Comparison of ENCODE assay signal across 16 mouse cellular contexts in the genomic region with DNA sequence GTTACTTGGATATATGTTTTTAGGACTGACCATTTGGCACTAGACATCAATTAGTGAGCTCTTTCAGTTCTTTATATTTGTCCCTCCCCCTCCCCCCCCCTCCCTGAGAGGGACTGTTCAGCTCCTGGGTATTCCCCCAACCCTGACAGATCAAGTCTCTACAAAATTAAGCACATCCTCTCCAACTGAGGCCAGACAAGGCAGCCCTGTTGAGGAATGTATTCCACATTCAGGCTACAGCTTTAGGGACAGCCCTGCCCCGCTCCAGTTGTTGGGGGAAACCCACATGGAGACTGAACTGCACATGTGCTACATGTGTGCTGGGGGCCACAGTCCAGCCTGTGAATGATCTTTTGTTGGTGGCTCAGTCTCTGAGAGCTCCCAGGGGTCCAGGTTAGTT.
"Had no signal": no experiment of that assay in that cellular context is flagged by ENCODE, and none has a peak within 500 bp of the region (broad histone marks: within the 10 kb centered on the region; RNA-seq: fewer than 3 reads in every experiment).

No protein-coding gene starts in this region.

- H3K4me2 ChIP-seq: limb, embryonic 13.5 days; liver, embryonic 15.5 days; lung, embryonic 14.5 days; midbrain, embryonic 12.5 days; neural tube, embryonic 13.5 days had no signal

- DNase-seq: kidney, adult 18-20 months; kidney, postnatal 10 days; kidney, postnatal 4 days; left cerebral cortex, postnatal 4 days; lung, embryonic 14.5 days; lung, postnatal 10 days; lung, postnatal 4 days; retina, postnatal 1 day; right cerebral cortex, postnatal 14 days; thymus, postnatal 36 days had no signal

- ATAC-seq: midbrain, embryonic 16.5 days had no signal

- H3K4me1 ChIP-seq: limb, embryonic 13.5 days; midbrain, embryonic 12.5 days; neural tube, embryonic 13.5 days had no signal

- H3K9ac ChIP-seq: limb, embryonic 13.5 days; liver, embryonic 15.5 days; lung, embryonic 14.5 days; midbrain, embryonic 12.5 days; neural tube, embryonic 13.5 days had no signal

- H3K4me3 ChIP-seq: layer of hippocampus, adult 2 months; limb, embryonic 13.5 days; liver, embryonic 15.5 days; midbrain, embryonic 12.5 days; neural tube, embryonic 13.5 days had no signal

- H3K36me3 ChIP-seq: limb, embryonic 13.5 days; midbrain, embryonic 12.5 days; neural tube, embryonic 13.5 days had no signal

- H3K27me3 ChIP-seq: limb, embryonic 13.5 days; liver, embryonic 15.5 days; midbrain, embryonic 12.5 days; neural tube, embryonic 13.5 days had no signal

- H3K27ac ChIP-seq: layer of hippocampus, adult 2 months; limb, embryonic 13.5 days; liver, embryonic 15.5 days; midbrain, embryonic 12.5 days; neural tube, embryonic 13.5 days had no signal

- H3K9me3 ChIP-seq: liver, embryonic 15.5 days; midbrain, embryonic 12.5 days had no signal
